Mouse (Mus musculus) bone marrow macrophage, adult 2 months (primary cell): ENCODE data around the gene Tmem218.

Experiments used
- CTCF ChIP-seq: IDR thresholded peaks from 2 replicates; pipeline ENCODE4 v1.5.1; 2012; ENCODE audit warnings: low read depth, mild to moderate bottlenecking, low read length, moderate library complexity
- POLR2A ChIP-seq: IDR thresholded peaks from 2 replicates; pipeline ENCODE4 v1.6.1; 2012; ENCODE audit warnings: mild to moderate bottlenecking, low read depth, low read length, borderline replicate concordance

DNA sequence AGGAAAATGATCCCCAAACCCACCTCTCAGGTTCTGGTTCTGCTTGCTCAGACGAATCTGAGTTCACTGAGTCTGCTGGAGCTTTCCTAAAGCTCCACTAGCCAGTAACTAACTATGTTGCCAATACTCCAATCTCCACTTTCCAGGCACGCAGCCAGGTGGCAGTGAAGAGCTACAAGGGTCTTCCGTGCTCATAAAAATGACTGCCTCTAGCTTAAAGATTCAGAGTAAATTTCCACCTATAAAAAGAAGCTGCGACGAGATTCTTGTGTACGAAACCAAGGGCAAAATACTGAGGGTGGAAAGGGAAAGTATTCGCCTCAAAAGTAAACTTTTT is 47.8 kb downstream of the Tmem218 start:
- TF ChIP-seq CTCF (peak; percentile 33; the same call in 1 of the 2 replicates), POLR2A (no peak)
